Mouse (Mus musculus): ENCODE data around the gene Ppm1h.

The Ppm1h gene

DNA sequence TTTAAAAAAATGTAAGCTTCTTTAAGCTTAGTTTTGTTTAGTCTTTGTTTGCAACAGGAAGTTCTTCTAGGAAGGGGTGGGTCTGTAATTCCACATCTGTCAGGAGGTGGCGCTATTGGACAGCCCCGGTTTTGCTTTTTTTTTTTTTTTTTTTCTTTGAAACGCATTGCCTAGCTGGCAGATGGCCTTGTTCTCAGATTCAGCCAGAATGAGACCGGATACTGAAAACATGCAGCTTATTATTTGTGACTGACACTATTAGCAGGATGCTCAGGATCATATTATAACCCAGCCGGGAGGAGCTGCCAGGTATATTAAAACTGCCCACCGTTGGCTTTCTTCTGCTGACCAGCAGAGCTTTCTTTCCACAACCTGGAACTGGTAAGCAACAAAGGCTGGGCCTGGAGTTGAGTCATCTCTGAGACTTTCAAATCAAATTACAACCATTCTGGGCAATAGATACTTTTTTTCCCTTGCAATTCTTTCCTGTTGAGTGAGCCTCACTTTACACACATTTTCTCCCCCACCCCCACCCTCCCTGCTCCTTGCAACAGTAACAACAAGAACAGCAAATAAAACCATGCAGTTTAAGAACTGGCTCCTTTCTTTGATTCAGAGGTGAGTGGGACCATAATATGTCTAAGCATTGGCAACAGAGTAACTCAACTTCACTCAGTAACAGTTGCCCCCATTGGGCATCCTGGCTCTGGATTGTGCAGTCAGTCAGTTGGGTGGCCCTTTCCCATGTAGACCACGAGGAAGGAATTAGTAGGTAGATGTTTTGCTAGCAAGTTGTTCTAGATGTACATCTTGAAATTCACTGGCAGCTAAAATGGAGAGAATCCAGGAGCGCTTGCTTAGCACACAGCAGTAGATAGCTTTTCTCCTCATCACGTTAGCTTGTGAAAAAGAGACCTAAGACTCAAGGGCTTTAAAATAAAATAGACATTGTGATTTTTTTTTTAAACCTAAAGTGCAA lies 128.9 kb downstream of the Ppm1h start:
- peak; percentile 81 for DNase-seq (ENCODE audit: low read depth, low spot score)

DNA sequence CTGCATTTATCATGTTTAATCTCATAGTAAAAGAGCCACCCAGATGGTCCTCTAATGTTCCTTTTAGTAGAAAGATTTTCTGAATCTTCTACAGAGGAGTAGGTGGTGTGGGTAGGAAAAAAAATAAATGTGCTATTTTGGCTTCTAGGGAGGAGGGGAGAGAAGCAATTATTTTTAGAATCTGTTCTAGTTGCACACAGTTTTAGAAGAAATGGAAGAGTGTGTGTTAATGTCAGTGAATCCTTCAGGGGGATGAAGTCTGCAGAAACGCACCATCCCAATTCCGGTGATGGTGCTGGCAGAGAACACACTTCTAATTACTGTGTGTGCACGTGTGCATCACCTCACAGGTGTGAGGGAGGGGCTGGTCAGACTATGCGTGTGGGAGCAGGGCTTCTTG lies 129.6 kb downstream of the Ppm1h start:
- no peak for DNase-seq (ENCODE audit: low read depth, low spot score)

DNA sequence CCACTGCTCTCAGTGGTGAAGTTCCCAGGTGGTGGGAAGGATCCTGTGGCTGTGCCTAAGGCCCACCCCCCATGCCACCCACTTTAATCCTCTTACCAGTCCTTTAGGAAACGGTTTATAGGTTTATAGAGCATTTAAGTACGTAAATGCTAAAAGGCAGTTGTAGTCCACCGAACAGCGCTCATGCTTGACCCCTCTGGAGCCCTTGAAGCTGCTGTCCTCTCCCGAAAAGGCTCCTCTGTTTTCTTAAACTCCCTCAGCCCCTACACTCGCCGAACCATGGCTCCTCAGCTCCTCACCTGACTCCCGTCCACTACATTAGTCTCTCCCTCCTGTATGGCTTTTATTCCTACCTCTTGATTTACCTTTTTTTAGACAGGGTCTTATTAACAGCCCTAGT lies 131.3 kb downstream of the Ppm1h start:
- DNase-seq (ENCODE audit: low read depth, low spot score) = no peak

DNA sequence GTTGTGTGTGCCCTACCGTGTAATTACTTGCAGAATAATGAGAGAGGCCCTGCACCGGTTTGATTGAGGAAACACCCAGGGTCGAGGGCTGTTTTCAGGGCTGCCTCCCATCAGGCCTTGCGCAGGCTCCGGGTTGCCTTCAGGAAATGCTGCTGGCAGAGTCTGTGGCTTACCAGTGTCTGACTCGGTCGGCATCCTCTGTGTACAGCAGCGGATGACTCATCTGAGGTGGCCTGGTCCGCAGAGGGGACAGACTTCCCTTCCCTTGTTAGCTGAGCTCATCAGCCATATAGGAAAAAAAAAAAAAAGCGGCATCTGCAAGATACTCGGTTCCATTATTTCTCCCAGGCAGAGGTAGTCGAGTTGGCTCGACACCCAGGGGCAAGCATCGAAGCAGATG lies 136.5 kb downstream of the Ppm1h start:
- DNase-seq (ENCODE audit: low read depth, low spot score) = no peak

DNA sequence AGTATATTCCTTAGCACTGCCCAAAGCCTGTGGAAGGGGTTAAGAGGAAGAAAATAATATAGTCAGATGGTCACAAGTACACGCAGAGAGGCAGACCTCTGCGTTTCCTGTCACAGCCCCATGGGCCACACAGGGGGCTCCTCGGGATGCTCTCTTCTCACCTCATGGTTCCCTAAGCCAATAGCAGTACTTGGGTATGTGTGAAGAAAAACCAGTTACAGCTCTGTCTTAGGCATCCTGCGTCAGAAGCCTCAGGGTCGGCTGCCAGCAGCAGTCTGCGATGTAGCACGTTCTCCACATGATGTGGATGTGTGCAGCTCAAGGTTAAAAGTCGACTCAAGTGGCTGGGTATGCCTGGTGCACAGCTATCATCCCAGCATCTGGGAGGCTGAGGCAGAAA lies 139.2 kb downstream of the Ppm1h start:
- DNase-seq (ENCODE audit: low read depth, low spot score) = no peak

GRCm38 (mm10) chr10:122819808-122820207 lies 141.2 kb downstream of the Ppm1h start:
- DNase-seq (ENCODE audit: low read depth, low spot score) = no peak

GRCm38 (mm10) chr10:122821549-122821948 lies 143.0 kb downstream of the Ppm1h start:
- no peak for DNase-seq (ENCODE audit: low read depth, low spot score)

- DNase-seq (ENCODE audit: low read depth, low spot score) = no peak
These were observed 145.1 kb downstream of the Ppm1h start for GRCm38 (mm10) chr10:122823642-122824041.

DNA sequence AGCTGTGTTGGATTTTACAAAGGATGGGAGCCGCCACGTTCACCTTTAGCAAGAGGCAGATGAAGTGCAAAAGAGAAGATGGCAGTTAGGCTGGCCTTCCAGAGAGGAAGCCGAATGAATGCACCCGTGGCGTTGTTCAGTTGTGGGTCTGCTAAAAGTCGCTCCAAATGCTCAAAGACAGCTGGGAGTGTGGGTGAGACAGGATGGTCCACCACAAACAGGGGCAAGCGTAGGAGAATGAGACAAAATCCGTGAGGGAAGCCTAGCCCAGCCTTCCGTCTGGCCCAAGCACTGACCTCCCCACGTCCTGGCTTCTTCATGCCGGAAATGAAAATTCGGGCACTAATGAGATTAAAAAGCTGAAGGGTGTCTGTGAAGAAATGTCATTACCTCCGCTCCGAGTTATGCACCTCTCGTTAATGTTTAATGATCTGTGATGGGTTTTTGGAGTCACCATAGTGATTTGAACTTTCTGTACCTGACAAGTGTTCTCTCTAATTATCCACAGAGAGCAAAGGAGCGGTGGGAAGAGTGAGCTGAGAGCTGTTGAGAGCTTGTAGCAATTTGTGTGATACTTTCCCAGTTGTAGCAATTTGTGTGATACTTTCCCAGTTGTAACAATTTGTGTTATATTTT lies 148.3 kb downstream of the Ppm1h start:
- DNase-seq (ENCODE audit: low read depth, low spot score) = no peak

DNA sequence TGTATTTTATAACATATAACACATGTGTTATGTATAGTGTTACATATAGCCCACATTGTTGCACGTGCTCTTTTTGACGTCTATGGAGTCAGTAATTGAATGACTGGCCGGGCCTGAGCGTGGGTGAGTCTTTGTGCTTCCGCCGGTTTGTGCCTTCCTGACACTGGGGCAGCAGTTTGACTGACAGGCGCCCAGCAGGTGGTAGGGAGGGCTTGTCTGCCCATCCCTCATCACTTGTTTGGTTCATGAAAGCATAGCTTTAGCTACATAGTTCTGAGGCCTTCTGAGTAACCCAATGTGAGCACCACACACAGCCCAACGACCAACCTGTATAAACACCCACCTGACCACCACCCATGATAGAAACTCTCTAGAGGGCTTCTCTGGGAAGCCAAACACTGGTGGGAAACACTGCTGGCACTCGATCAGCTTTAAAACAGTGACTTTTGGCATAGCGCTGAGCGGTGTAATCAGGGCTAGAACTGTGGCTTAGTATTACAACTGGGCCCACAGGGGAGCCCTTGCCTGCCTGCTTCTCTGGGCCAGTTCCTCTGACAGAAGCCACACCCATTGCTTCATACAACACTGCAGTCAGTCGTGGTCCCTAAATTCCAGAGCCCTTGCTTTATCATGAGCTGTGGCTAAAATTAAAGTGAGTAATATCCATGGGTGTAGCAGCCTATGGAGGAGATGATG lies 149.3 kb downstream of the Ppm1h start:
- DNase-seq (ENCODE audit: low read depth, low spot score) = no peak

GRCm38 (mm10) chr10:122829801-122830217 lies 151.2 kb downstream of the Ppm1h start:
- no peak for DNase-seq (ENCODE audit: low read depth, low spot score)

GRCm38 (mm10) chr10:122830638-122831037 lies 152.1 kb downstream of the Ppm1h start:
- DNase-seq (ENCODE audit: low read depth, low spot score) = peak; percentile 14

GRCm38 (mm10) chr10:122842014-122842413 lies 163.5 kb downstream of the Ppm1h start:
- no peak for DNase-seq (ENCODE audit: low read depth, low spot score)

GRCm38 (mm10) chr10:122842961-122843360 lies 164.4 kb downstream of the Ppm1h start:
- DNase-seq (ENCODE audit: low read depth, low spot score) = no peak

DNA sequence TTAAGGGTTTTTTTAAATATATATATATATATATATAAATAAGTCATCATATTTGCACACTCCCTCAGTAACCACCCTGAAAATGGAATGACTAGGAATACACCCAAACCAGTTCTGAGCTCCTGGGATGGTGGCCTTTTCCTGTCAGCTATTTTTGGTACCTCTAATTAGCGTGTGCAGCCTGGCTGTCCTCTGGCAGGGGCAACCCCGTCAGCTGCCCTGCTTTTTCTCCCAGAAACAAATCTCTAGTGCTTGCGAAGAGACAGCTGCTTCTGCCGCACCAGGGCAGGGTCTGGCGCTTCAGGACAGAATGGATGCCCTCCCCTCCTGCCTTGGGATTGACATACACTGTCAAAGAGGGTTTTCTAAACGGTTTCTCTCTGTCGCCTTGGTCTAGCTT lies 166.9 kb downstream of the Ppm1h start:
- DNase-seq (ENCODE audit: low read depth, low spot score) = no peak

GRCm38 (mm10) chr10:122846476-122846875 lies 167.9 kb downstream of the Ppm1h start:
- no peak for DNase-seq (ENCODE audit: low read depth, low spot score)

DNA sequence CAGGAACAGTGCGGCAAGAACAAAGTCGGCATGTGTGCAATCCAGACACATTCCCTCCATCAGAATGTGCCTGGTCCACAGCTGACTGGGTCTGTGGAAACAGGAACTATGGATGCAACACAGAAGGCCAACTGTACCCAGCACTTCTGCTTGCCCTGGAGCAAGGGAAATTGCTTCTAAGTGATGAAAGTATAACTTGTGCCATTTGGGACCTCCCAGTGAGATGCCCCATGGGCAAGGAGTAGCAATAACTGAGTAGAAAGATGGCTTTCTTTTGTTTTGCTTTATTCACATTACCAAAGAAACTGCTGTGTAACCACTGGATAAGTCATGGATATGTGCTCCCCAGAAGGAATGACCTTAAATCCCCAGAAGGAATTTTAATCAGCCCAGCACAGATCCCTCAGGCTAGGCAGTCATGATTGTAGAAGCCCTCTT lies 169.5 kb downstream of the Ppm1h start:
- DNase-seq (ENCODE audit: low read depth, low spot score) = no peak

- no peak for DNase-seq (ENCODE audit: low read depth, low spot score)
These were observed 173.0 kb downstream of the Ppm1h start for GRCm38 (mm10) chr10:122851267-122852160.

- DNase-seq (ENCODE audit: low read depth, low spot score) = no peak
These were observed 176.0 kb downstream of the Ppm1h start for GRCm38 (mm10) chr10:122854571-122854970.

GRCm38 (mm10) chr10:122855149-122855548 lies 176.6 kb downstream of the Ppm1h start:
- no peak for DNase-seq (ENCODE audit: low read depth, low spot score)
